Mouse (Mus musculus) cerebellum, adult 2 months (tissue): ENCODE results near the gene 1700122O11Rik.

Experiments used
- CTCF ChIP-seq: fragments of 200-500 bp; IDR thresholded peaks from 2 replicates; pipeline ENCODE4 v1.5.1; 2011; ENCODE audit warnings: low read depth, mild to moderate bottlenecking, control low read depth, low read length, moderate library complexity, borderline replicate concordance; ENCODE audit not compliant: insufficient read depth
- POLR2A ChIP-seq: fragments of 200-500 bp; IDR thresholded peaks from 2 replicates; pipeline ENCODE4 v1.6.1; 2011; ENCODE audit warnings: low read length, control low read depth, borderline replicate concordance; ENCODE audit not compliant: insufficient read depth

GRCm38 (mm10) chr17:48029241-48029640, 8.9 kb downstream of the 1700122O11Rik start:
- TF ChIP-seq POLR2A (no peak), CTCF (no peak)
